Mouse (Mus musculus) C2C12 (cell line): ENCODE data around the gene Rnf135. TPM values are rescaled to one million over a fixed set of nuclear protein-coding genes. Genes with fewer than 3 reads are reported as not detected.

Experiments
- H3K27me3 ChIP-seq: one replicate; pipeline ENCODE4 v1.6.1; 2011; ENCODE audit not compliant: control insufficient read depth, insufficient read depth, insufficient read length
- H3K36me3 ChIP-seq: one replicate; pipeline ENCODE4 v1.6.1; 2011; ENCODE audit not compliant: control insufficient read depth, insufficient read depth
- H3K4me3 ChIP-seq: one replicate; pipeline ENCODE4 v1.5.1; 2011; ENCODE audit warnings: mild to moderate bottlenecking, control low read depth; ENCODE audit not compliant: poor library complexity, insufficient read depth, severe bottlenecking
- H3K79me2 ChIP-seq: one replicate; pipeline ENCODE4 v1.6.1; 2011; ENCODE audit not compliant: control insufficient read depth, insufficient read depth
- H3K79me3 ChIP-seq: one replicate; pipeline ENCODE4 v1.6.1; 2011; ENCODE audit warnings: low read depth, control low read depth
- H3ac ChIP-seq: one replicate; pipeline ENCODE3; 2011; ENCODE audit warnings: low read depth; ENCODE audit not compliant: control insufficient read depth, insufficient read length
- CEBPB ChIP-seq: IDR thresholded peaks from one replicate; pipeline ENCODE4 v1.6.1; 2011; ENCODE audit warnings: low read depth, mild to moderate bottlenecking, control low read depth, moderate library complexity
- CTCF ChIP-seq: IDR thresholded peaks from one replicate; pipeline ENCODE4 v1.5.1; 2011; ENCODE audit not compliant: control insufficient read depth, insufficient read depth, insufficient read length
- FOSL1 ChIP-seq: IDR thresholded peaks from one replicate; pipeline ENCODE4 v1.8.0; 2011; ENCODE audit warnings: mild to moderate bottlenecking, low read length; ENCODE audit not compliant: poor library complexity, insufficient read depth, severe bottlenecking
- MAX ChIP-seq: IDR thresholded peaks from one replicate; pipeline ENCODE4 v1.6.1; 2011; ENCODE audit warnings: mild to moderate bottlenecking, control low read depth
- MYOD1 ChIP-seq: IDR thresholded peaks from one replicate; pipeline ENCODE4 v1.6.1; 2011; ENCODE audit warnings: low read depth; ENCODE audit not compliant: control insufficient read depth, insufficient read length
- MYOG ChIP-seq: IDR thresholded peaks from one replicate; pipeline ENCODE4 v1.6.1; 2011; ENCODE audit not compliant: control insufficient read depth, insufficient read length; ENCODE audit errors: extremely low read depth
- USF1 ChIP-seq: IDR thresholded peaks from one replicate; pipeline ENCODE4 v1.6.1; 2011; ENCODE audit warnings: low read depth, mild to moderate bottlenecking, control low read depth, moderate library complexity
- polyA plus RNA-seq: library from polyadenylated mRNA; unstranded; fragments of >200 nt; fragmentation: generic; extraction: Trizol; gene quantifications from one replicate; pipeline ENCODE4 v1.2.1, GENCODE M21; 2012; ENCODE audit warnings: missing spikeins

The Rnf135 gene
- polyA plus RNA-seq, 1 experiment: 3.6 TPM

DNA sequence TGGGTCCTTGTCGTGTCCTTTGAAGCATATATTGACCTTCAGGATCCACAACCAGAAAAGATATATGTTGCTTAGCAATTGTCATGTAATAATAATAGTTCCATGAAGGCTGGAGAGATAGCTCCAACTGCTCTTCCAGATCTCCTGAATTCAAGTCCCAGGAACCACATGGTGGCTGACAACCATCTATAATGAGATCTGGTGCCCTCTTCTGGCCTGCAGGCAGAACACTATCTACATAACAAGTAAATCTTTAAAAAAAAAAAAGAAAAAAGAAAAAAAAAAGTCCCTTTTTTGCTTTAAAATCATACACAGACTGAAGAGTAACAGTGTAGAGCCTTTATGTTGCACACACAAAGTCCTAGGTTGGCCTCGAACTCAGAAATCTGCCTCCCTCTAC lies 16.1 kb downstream of the Rnf135 start:
- Histone ChIP-seq H3K79me2 (no peaks in the 10 kb centered on the region), H3ac (no peak overlapping the region), H3K36me3 (no peaks in the 10 kb centered on the region), H3K4me3 (no peak overlapping the region), H3K27me3 (no peaks in the 10 kb centered on the region), H3K79me3 (no peaks in the 10 kb centered on the region)
- no peak for TF ChIP-seq MYOD1
- no peak for TF ChIP-seq FOSL1
- TF ChIP-seq USF1: no peak

DNA sequence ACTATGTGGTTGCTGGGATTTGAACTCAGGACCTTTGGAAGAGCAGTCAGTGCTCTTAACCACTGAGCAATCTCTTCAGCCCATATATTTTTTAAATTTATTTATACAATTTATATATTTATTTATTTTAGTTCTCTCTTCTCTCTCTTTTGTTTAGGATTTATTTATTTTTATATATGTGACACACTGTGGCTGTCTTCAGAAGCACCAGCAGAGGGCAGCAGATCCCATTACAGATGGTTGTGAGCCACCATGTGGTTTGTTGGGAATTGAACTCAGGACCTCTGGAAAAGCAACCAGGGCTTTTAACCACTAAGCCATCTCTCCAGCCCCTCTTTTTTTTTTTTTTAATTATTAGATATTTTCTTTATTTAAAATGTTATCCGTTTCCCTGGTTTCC lies 16.7 kb downstream of the Rnf135 start:
- H3K79me3 ChIP-seq: no peaks in the 10 kb centered on the region
- no peaks in the 10 kb centered on the region for H3K27me3 ChIP-seq
- no peak overlapping the region for H3ac ChIP-seq
- H3K79me2 ChIP-seq: no peaks in the 10 kb centered on the region
- H3K4me3 ChIP-seq: no peak overlapping the region
- TF ChIP-seq USF1 (no peak), CTCF (peak; percentile 23)
- H3K36me3 ChIP-seq: no peaks in the 10 kb centered on the region

- Histone ChIP-seq H3K27me3 (no peaks in the 10 kb centered on the region), H3K4me3 (no peak overlapping the region), H3ac (no peak overlapping the region), H3K79me3 (no peaks in the 10 kb centered on the region), H3K36me3 (no peaks in the 10 kb centered on the region), H3K79me2 (no peaks in the 10 kb centered on the region)
- TF ChIP-seq FOSL1 (no peak), MYOG (no peak), MAX (no peak), CEBPB (no peak), USF1 (no peak), CTCF (no peak), MYOD1 (no peak)
These were observed 18.6 kb downstream of the Rnf135 start for GRCm38 (mm10) chr11:80202296-80202695.

GRCm38 (mm10) chr11:80204037-80204436 lies 20.4 kb downstream of the Rnf135 start:
- Histone ChIP-seq H3K36me3 (no peaks in the 10 kb centered on the region), H3K79me3 (no peaks in the 10 kb centered on the region), H3K4me3 (no peak overlapping the region), H3ac (no peak overlapping the region), H3K27me3 (no peaks in the 10 kb centered on the region), H3K79me2 (peaks cover 1% of the 10 kb centered on the region)
- TF ChIP-seq MAX: no peak

DNA sequence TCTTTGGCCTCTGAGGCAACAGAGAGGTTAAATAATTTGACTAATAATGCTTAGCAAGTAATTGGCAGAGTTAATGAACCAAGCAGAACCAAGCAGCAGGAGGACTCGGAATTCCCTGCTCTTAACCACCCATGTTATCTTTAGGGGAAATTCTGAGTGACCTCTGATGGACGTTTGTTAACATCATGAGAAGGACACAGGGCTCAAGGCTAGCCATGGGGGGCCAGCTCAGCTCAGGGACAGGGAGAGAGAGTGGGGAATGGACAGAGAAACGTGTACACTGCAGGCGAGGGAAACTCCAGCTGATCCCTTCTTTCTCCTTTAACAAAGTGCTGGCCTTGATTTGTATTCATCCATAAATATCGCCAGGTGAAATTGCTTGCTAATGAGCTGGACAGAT lies 21.3 kb downstream of the Rnf135 start:
- Histone ChIP-seq H3ac (no peak overlapping the region), H3K27me3 (no peaks in the 10 kb centered on the region), H3K4me3 (no peak overlapping the region), H3K36me3 (no peaks in the 10 kb centered on the region), H3K79me3 (peaks cover 5% of the 10 kb centered on the region), H3K79me2 (peaks cover 10% of the 10 kb centered on the region)
- TF ChIP-seq MYOG (no peak), CEBPB (no peak), CTCF (no peak), MYOD1 (no peak), FOSL1 (no peak), MAX (no peak), USF1 (no peak)

- Histone ChIP-seq H3K27me3 (no peaks in the 10 kb centered on the region), H3ac (no peak overlapping the region), H3K79me2 (peaks cover 45% of the 10 kb centered on the region), H3K4me3 (no peak overlapping the region), H3K36me3 (peaks cover 5% of the 10 kb centered on the region), H3K79me3 (peaks cover 36% of the 10 kb centered on the region)
- no peak for TF ChIP-seq MYOD1
- TF ChIP-seq CEBPB: no peak
- no peak for TF ChIP-seq MYOG
- TF ChIP-seq CTCF: no peak
- no peak for TF ChIP-seq MAX
- no peak for TF ChIP-seq USF1
- TF ChIP-seq FOSL1: no peak
These were observed 24.8 kb downstream of the Rnf135 start for GRCm38 (mm10) chr11:80208465-80208859.
